Mouse (Mus musculus): ENCODE data around the gene Asic2. TPM values are rescaled to one million over a fixed set of nuclear protein-coding genes. Genes with fewer than 3 reads are reported as not detected.

Gene Asic2
- polyA plus RNA-seq, 2 experiments: 0.01 to 0.04 TPM

DNA sequence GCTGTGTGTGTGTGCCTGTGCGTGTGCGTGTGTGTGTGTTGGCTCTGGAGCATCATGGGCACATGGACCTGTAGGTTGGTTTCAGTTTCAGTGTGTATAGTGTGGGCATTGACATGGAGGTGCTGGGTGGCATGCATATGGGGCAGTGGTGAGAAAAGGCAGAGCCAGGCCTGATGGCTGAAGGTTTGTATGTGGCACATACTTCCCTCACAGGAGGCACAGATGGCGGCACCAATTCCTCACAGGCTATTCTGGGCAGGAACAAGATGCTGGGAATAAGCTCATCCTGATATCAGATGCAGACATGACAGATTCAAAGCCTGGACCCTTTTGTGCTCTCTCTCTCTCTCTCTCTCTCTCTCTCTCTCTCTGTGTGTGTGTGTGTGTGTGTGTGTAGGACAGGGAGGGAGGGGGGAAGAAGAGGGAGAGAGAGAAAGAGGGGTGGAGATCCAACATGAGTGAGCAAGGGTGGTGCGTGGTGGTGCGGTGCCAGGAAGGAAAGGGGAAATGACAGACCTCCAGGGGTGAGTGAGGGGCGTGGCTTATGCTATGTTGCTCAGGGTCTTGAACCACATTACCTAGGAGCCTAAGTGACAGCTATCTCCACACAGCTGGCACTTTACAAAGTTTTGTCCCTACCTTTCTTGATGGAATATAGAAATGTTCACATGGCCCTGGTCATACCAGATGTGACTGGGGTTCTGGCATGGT is 1083.6 kb downstream of the Asic2 start:
- H3K4me1 ChIP-seq (replicated peaks; ENCODE audit: control insufficient read depth in 2 of 2, insufficient read depth in 2 of 2, low read length in 1 of 2): no peaks in the 10 kb centered on the region
- no peak overlapping the region for H3K4me3 ChIP-seq (ENCODE audit: insufficient read depth in 1 of 2, low read depth in 2 of 2, low read length in 2 of 2)
- WGBS (ENCODE audit: insufficient replicate concordance): 38% methylated on average over 6 of the region's 6 CpGs
- no peak for DNase-seq (ENCODE audit: low read depth in 3 of 3, low spot score in 3 of 3)
- no peak overlapping the region for H3K4me2 ChIP-seq (ENCODE audit: low read depth)
- H3K36me3 ChIP-seq (replicated peaks; ENCODE audit: control insufficient read depth, insufficient read depth, low read depth): no peaks in the 10 kb centered on the region
- no peak for TF ChIP-seq CTCF (IDR thresholded peaks at IDR 0.05; ENCODE audit: low read depth)
- TF ChIP-seq EP300 (IDR thresholded peaks at IDR 0.05; ENCODE audit: low read depth): no peak
- no peak for ATAC-seq (ENCODE audit: insufficient read depth)
- H3K27me3 ChIP-seq (ENCODE audit: control insufficient read depth, insufficient read depth, low read length): no peaks in the 10 kb centered on the region; the same call in 1 of the 2 replicates
- H3K9me3 ChIP-seq (ENCODE audit: control insufficient read depth, low read length): no peaks in the 10 kb centered on the region
- H3K27ac ChIP-seq: no peak overlapping the region
- no peak overlapping the region for H3K9ac ChIP-seq (replicated peaks)

DNA sequence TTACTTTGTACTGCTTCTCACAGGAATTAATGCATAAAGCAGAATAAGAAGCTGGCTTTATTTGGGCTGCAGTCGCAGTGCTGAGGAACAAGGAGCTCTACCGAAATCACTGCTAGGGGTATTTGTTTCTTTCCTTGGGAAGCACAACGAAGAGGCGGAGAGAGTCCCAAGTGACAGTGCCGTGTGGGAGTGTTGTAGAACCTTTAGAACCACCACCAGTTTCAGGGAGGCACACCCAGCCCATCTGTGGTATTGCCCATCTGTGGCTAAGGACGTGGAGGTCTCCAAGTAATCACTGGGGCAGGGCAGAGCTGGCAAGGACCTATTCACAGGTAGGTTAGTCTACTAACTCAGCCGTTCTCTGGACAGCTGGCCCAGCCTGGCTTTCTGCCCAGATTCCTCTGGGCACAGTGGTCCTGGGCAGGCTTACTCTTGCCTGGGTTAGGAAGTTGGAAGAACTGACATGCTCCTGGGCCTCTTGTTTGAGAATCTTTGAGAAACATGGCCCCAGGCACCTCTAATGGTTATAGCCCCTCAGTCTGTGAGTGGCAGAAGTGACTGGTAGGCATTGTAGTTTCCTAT is 1085.9 kb downstream of the Asic2 start:
- 65% methylated on average over 7 of the region's 7 CpGs for WGBS (ENCODE audit: insufficient replicate concordance)
- no peaks in the 10 kb centered on the region for H3K36me3 ChIP-seq (replicated peaks; ENCODE audit: control insufficient read depth, insufficient read depth, low read depth)
- no peak for TF ChIP-seq EP300 (IDR thresholded peaks at IDR 0.05; ENCODE audit: low read depth)
- no peak for TF ChIP-seq CTCF (IDR thresholded peaks at IDR 0.05; ENCODE audit: low read depth)

DNA sequence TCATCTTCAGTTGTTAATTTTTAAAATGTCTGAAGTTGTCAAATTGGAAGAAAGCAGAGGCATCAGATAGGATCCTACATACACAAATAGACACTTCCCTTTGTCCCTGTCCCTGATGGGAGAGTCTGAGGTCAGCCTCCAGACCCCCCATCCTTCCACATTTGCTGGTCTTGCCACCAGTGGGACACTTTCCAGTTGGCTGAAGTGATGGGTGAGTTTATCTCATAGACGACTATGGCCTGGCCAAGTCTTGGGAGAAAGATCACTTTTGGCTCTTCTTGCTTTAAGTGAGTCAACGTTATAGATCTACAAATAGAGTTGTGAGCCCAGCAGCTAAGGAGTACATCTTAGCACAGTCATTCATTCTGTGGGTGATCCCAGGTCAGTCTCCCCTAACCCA is 1090.2 kb downstream of the Asic2 start:
- Histone ChIP-seq H3K4me2 (ENCODE audit: low read depth) (no peak overlapping the region), H3K27ac (no peak overlapping the region), H3K4me3 (ENCODE audit: insufficient read depth in 1 of 2, low read depth in 2 of 2, low read length in 2 of 2) (no peak overlapping the region), H3K36me3 (replicated peaks; ENCODE audit: control insufficient read depth, insufficient read depth, low read depth) (no peaks in the 10 kb centered on the region), H3K9me3 (ENCODE audit: control insufficient read depth, low read length) (no peaks in the 10 kb centered on the region), H3K4me1 (replicated peaks; ENCODE audit: control insufficient read depth in 2 of 2, insufficient read depth in 2 of 2, low read length in 1 of 2) (peaks cover 4 to 5% of the 10 kb centered on the region in 2 experiments; a peak in 2 of 4 replicates), H3K27me3 (ENCODE audit: control insufficient read depth, insufficient read depth, low read length) (no peaks in the 10 kb centered on the region; the same call in 1 of the 2 replicates), H3K9ac (replicated peaks) (no peak overlapping the region)
- ATAC-seq (ENCODE audit: insufficient read depth) (no peak), DNase-seq (ENCODE audit: low read depth in 3 of 3, low spot score in 3 of 3) (no peak)
- TF ChIP-seq EP300 (IDR thresholded peaks at IDR 0.05; ENCODE audit: low read depth): no peak
- no peak for TF ChIP-seq CTCF (IDR thresholded peaks at IDR 0.05; ENCODE audit: low read depth)
- 58% methylated on average over 2 of the region's 2 CpGs for WGBS (ENCODE audit: insufficient replicate concordance)

More for the DNA sequence above, 1085.9 kb downstream of the Asic2 start:
- no peak overlapping the region for H3K4me3 ChIP-seq (ENCODE audit: insufficient read depth in 1 of 2, low read depth in 2 of 2, low read length in 2 of 2)
- H3K9ac ChIP-seq (replicated peaks): no peak overlapping the region
- DNase-seq (ENCODE audit: low read depth in 3 of 3, low spot score in 3 of 3): no peak
- no peak for ATAC-seq (ENCODE audit: insufficient read depth)
- H3K27me3 ChIP-seq (ENCODE audit: control insufficient read depth, insufficient read depth, low read length): no peaks in the 10 kb centered on the region; the same call in 1 of the 2 replicates
- H3K27ac ChIP-seq: no peak overlapping the region
- no peaks in the 10 kb centered on the region for H3K9me3 ChIP-seq (ENCODE audit: control insufficient read depth, low read length)
- H3K4me1 ChIP-seq (replicated peaks; ENCODE audit: control insufficient read depth in 2 of 2, insufficient read depth in 2 of 2, low read length in 1 of 2): no peaks in the 10 kb centered on the region
- H3K4me2 ChIP-seq (ENCODE audit: low read depth): no peak overlapping the region

DNA sequence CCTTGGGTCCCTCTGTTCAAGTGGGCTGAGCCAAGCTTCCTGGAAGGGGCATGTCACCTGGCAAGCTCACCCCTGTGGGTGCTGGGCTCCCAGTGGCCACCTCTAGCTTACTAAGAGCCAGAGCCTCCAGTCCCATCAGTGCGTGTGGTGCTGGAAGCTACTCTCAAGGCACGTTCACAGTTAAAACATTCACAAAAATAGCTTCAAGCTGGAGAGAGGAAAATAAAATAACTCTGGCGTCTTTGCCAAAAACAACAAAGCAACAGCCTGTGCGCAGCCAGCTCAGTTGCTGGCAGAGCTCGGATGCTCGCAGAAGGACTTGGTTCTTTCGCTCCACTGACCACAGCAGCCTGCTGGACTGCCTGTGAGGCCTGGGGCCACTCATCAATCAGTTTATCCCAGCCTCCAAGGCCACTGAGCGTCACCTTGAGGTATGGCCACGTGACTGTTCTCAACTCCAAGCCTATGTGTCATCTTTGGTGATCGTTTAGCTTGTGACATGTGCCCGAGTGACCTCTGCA is 1091.1 kb downstream of the Asic2 start:
- H3K27me3 ChIP-seq (ENCODE audit: control insufficient read depth, insufficient read depth, low read length): no peaks in the 10 kb centered on the region; the same call in 1 of the 2 replicates
- no peak overlapping the region for H3K4me3 ChIP-seq (ENCODE audit: insufficient read depth in 1 of 2, low read depth in 2 of 2, low read length in 2 of 2)
- no peaks in the 10 kb centered on the region for H3K9me3 ChIP-seq (ENCODE audit: control insufficient read depth, low read length)
- H3K36me3 ChIP-seq (replicated peaks; ENCODE audit: control insufficient read depth, insufficient read depth, low read depth): no peaks in the 10 kb centered on the region
- WGBS (ENCODE audit: insufficient replicate concordance): 65% methylated on average over 11 of the region's 11 CpGs
- no peak for TF ChIP-seq EP300 (IDR thresholded peaks at IDR 0.05; ENCODE audit: low read depth)
- TF ChIP-seq CTCF (IDR thresholded peaks at IDR 0.05; ENCODE audit: low read depth): no peak
- DNase-seq (ENCODE audit: low read depth in 3 of 3, low spot score in 3 of 3) (no peak), ATAC-seq (ENCODE audit: insufficient read depth) (no peak)
- H3K9ac ChIP-seq (replicated peaks): no peak overlapping the region
- H3K4me2 ChIP-seq (ENCODE audit: low read depth): no peak overlapping the region
- H3K27ac ChIP-seq: no peak overlapping the region
- peaks cover 11 to 13% of the 10 kb centered on the region in 2 experiments for H3K4me1 ChIP-seq (replicated peaks; ENCODE audit: control insufficient read depth in 2 of 2, insufficient read depth in 2 of 2, low read length in 1 of 2)
